Mouse (Mus musculus) neural tube, embryonic 14.5 days (tissue): ENCODE results near the gene Psmd5. TPM values are rescaled to one million over a fixed set of nuclear protein-coding genes. Genes with fewer than 3 reads are reported as not detected.
"Not testable (repeated sequence)": the region's sequence is repeated elsewhere in the genome, so short reads cannot be mapped to it uniquely, and the experiment has no call there.

Experiments
- ATAC-seq: fragments of 200-750 bp; cut with Nextera tagmentation; 2 replicates; pipeline ENCODE4 v1.8.0; 2017; ENCODE audit warnings: low read depth, mild to moderate bottlenecking, moderate TSS enrichment, moderate library complexity
- H3K27ac ChIP-seq: fragments of 300-500 bp; sonication (generic); 2 replicates; pipeline ENCODE4 v1.5.1; 2014; ENCODE audit warnings: low read depth, mild to moderate bottlenecking, control low read depth, low read length, moderate library complexity, mixed read lengths
- H3K27me3 ChIP-seq: fragments of 300-500 bp; sonication (generic); 2 replicates; pipeline ENCODE4 v1.6.1; 2014; ENCODE audit warnings: low read length; ENCODE audit not compliant: control insufficient read depth, insufficient read depth
- H3K36me3 ChIP-seq: fragments of 300-500 bp; sonication (generic); 2 replicates; pipeline ENCODE4 v1.6.1; 2014; ENCODE audit warnings: low read length, mixed read lengths; ENCODE audit not compliant: control insufficient read depth, insufficient read depth
- H3K4me1 ChIP-seq: fragments of 300-500 bp; sonication (generic); 2 replicates; pipeline ENCODE4 v1.6.1; 2014; ENCODE audit warnings: low read length; ENCODE audit not compliant: control insufficient read depth, insufficient read depth
- H3K4me2 ChIP-seq: fragments of 300-500 bp; sonication (generic); 2 replicates; pipeline ENCODE4 v1.6.1; 2014; ENCODE audit warnings: mild to moderate bottlenecking, low read depth, low read length, control low read depth
- H3K4me3 ChIP-seq: fragments of 300-500 bp; sonication (generic); 2 replicates; pipeline ENCODE4 v1.5.1; 2014; ENCODE audit warnings: low read depth, low read length, control low read depth, mixed read lengths
- H3K9ac ChIP-seq: fragments of 300-500 bp; sonication (generic); replicated peaks from 2 replicates; pipeline ENCODE4 v1.6.1; 2014; ENCODE audit warnings: low read depth, mild to moderate bottlenecking, control low read depth, low read length, mixed read lengths
- H3K9me3 ChIP-seq: fragments of 300-500 bp; sonication (generic); 2 replicates; pipeline ENCODE4 v1.6.1; 2016; ENCODE audit warnings: low read length; ENCODE audit not compliant: control insufficient read depth
- WGBS: fragments of 180-500 bp; shearing (Covaris S2); extraction: QIAGEN DNeasy Blood & Tissue Kit; methylation state at CpG from one replicate; pipeline ENCODE4 v1.1.7; 2014; 5-methylcytosine and 5-hydroxymethylcytosine counted together
- polyA plus RNA-seq: library from polyadenylated mRNA; unstranded; fragments of >200 nt; fragmentation: Nextera tagmentation; extraction: Ambion mirVana; gene quantifications from 2 replicates; pipeline ENCODE4 v1.2.1, GENCODE M21; 2014

Psmd5 gene
- polyA plus RNA-seq, 1 experiment from 2014 or later: 101 TPM

DNA sequence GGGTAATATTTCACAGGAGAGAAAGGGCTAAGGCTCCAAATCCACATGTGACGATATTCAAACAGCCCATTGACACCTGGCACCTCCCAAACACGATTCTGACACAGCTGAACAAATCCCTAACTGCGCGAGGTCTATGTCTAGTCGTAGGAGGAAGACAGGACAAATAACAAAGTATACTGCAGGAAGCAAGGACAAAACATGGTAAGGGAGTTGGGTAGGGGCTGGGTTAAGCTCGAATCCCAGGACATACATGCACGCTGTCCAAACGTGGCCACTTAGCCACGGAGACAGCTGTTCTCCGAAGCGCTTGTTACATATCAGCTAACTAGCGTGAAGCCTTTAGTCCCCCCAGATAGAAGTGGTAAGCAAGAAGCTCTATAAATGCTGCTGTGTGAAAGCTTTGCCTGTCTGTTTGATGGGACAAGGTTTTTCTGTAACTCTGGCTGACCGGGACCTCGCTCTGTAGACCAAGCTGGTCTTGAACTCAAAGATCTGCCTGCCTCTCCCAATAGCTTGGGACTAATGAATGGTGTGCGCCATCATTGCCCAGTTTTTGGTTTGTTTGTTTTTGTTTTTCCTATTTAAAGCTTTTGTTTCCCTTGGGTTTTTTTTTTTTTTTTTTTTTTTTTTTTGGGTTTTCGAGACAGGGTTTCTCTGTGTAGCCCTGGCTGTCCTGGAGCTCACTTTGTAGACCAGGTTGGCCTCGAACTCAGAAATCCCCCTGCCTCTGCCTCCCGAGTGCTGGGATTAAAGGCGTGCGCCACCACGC, 48.1 kb downstream of the Psmd5 start:
- peak overlapping the region; percentile 100 for H3K4me3 ChIP-seq
- 0 out of 2 replicates have a peak, but pooled peaks cover 2% of the 10 kb centered on the region for H3K9me3 ChIP-seq
- H3K36me3 ChIP-seq: no peaks in the 10 kb centered on the region; the same call in 1 of the 2 replicates
- peak overlapping the region; percentile 91 for H3K9ac ChIP-seq
- ATAC-seq: peak; percentile 21; the same call in 1 of the 2 replicates
- H3K4me1 ChIP-seq: peaks cover 9% of the 10 kb centered on the region
- peak overlapping the region; percentile 76 for H3K27ac ChIP-seq
- 39% methylated on average over 20 of the region's 21 CpGs for whole genome bisulfite sequencing
- H3K27me3 ChIP-seq: no peaks in the 10 kb centered on the region
- peak overlapping the region; percentile 86 for H3K4me2 ChIP-seq

- Histone ChIP-seq H3K9me3 (0 out of 2 replicates have a peak, but pooled peaks cover 2% of the 10 kb centered on the region), H3K27ac (peak within 1 kb of the TSS; percentile 76), H3K4me2 (peak within 1 kb of the TSS; percentile 86), H3K4me3 (peak within 1 kb of the TSS; percentile 100), H3K9ac (peak within 1 kb of the TSS; percentile 91), H3K4me1 (peaks cover 9% of the 10 kb centered on the region), H3K36me3 (no peaks in the 10 kb centered on the region; the same call in 1 of the 2 replicates), H3K27me3 (no peaks in the 10 kb centered on the region)
- WGBS: under 1% methylated on average over 51 of the region's 57 CpGs
- ATAC-seq: peak; percentile 98
These were observed 48.8 kb downstream of the Psmd5 start, which contains the start of gene Fbxw2 for GRCm38 (mm10) chr2:34825827-34826459. Fbxw2 (minus strand) TSS chr2:34826311.

DNA sequence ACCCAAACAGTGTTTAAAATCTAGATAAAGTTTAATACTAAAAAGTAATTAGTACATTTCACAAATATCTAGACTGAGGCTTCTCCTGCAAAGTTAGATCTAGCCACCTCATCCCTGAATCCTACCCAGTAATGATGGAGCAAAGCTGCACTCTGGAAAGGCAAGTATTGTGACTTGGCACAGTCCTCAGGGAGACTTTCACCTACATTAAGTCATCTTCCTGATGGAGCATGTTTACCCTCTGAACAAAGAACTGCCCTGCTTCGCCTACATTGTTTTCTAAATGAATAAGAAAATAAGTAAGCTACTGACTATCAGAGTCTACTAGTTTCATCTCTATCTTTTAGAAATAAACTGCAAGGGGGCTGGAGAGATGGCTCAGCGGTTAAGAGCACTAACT, 56.3 kb downstream of the Psmd5 start:
- Histone ChIP-seq H3K4me2 (no peak overlapping the region), H3K27ac (no peak overlapping the region), H3K4me1 (no peaks in the 10 kb centered on the region), H3K27me3 (no peaks in the 10 kb centered on the region), H3K4me3 (no peak overlapping the region), H3K9me3 (no peaks in the 10 kb centered on the region), H3K36me3 (peaks cover 9% of the 10 kb centered on the region), H3K9ac (no peak overlapping the region)
- 87% methylated on average over 2 of the region's 2 CpGs for WGBS
- no peak for ATAC-seq

GRCm38 (mm10) chr2:34815893-34816292, 58.9 kb downstream of the Psmd5 start:
- not testable (repeated sequence) for H3K4me3 ChIP-seq, H3K9me3 ChIP-seq, H3K4me1 ChIP-seq, ATAC-seq, H3K4me2 ChIP-seq, H3K27ac ChIP-seq, H3K27me3 ChIP-seq, H3K9ac ChIP-seq
- H3K36me3 ChIP-seq: peaks cover 20% of the 10 kb centered on the region
- 97% methylated on average over 2 of the region's 2 CpGs for WGBS

- no peaks in the 10 kb centered on the region for H3K4me1 ChIP-seq
- no peak overlapping the region for H3K4me2 ChIP-seq
- peaks cover 23% of the 10 kb centered on the region for H3K36me3 ChIP-seq
- no peak for ATAC-seq
- no peak overlapping the region for H3K27ac ChIP-seq
- H3K4me3 ChIP-seq: no peak overlapping the region
- no peaks in the 10 kb centered on the region for H3K27me3 ChIP-seq
- H3K9ac ChIP-seq: no peak overlapping the region
- no peaks in the 10 kb centered on the region for H3K9me3 ChIP-seq
- WGBS: 87% methylated on average over 7 of the region's 7 CpGs
These were observed 62.1 kb downstream of the Psmd5 start for GRCm38 (mm10) chr2:34812706-34813105.

- no peak overlapping the region for H3K9ac ChIP-seq
- H3K9me3 ChIP-seq: no peaks in the 10 kb centered on the region
- ATAC-seq: no peak
- no peak overlapping the region for H3K27ac ChIP-seq
- WGBS: 94% methylated on average over 3 of the region's 3 CpGs
- H3K4me3 ChIP-seq: no peak overlapping the region
- no peaks in the 10 kb centered on the region for H3K4me1 ChIP-seq
- H3K4me2 ChIP-seq: no peak overlapping the region
- H3K36me3 ChIP-seq: peaks cover 19% of the 10 kb centered on the region
- H3K27me3 ChIP-seq: no peaks in the 10 kb centered on the region
These were observed 64.0 kb downstream of the Psmd5 start for GRCm38 (mm10) chr2:34810775-34811174.

- no peak overlapping the region for H3K4me2 ChIP-seq
- H3K27ac ChIP-seq: no peak overlapping the region
- no peak overlapping the region for H3K4me3 ChIP-seq
- H3K4me1 ChIP-seq: 0 out of 2 replicates have a peak, but pooled peaks cover 3% of the 10 kb centered on the region
- WGBS: 95% methylated on average over 1 of the region's 1 CpGs
- ATAC-seq: no peak
- H3K36me3 ChIP-seq: peaks cover 27% of the 10 kb centered on the region
- no peak overlapping the region for H3K9ac ChIP-seq
- H3K9me3 ChIP-seq: no peaks in the 10 kb centered on the region
- no peaks in the 10 kb centered on the region for H3K27me3 ChIP-seq
These were observed 65.2 kb downstream of the Psmd5 start for GRCm38 (mm10) chr2:34809568-34809967.

GRCm38 (mm10) chr2:34808057-34808456, 66.7 kb downstream of the Psmd5 start:
- Histone ChIP-seq H3K36me3 (peaks cover 21% of the 10 kb centered on the region), H3K4me3 (no peak overlapping the region), H3K9ac (no peak overlapping the region), H3K4me2 (no peak overlapping the region), H3K27me3 (no peaks in the 10 kb centered on the region), H3K4me1 (peaks cover 12% of the 10 kb centered on the region), H3K27ac (no peak overlapping the region), H3K9me3 (no peaks in the 10 kb centered on the region)
- 81% methylated on average over 2 of the region's 2 CpGs for WGBS
- ATAC-seq: no peak

- Histone ChIP-seq H3K36me3 (peaks cover 9% of the 10 kb centered on the region), H3K4me2 (no peak overlapping the region), H3K4me3 (no peak overlapping the region), H3K9me3 (no peaks in the 10 kb centered on the region), H3K27ac (no peak overlapping the region), H3K4me1 (peaks cover 12% of the 10 kb centered on the region), H3K9ac (no peak overlapping the region), H3K27me3 (no peaks in the 10 kb centered on the region)
- no peak for ATAC-seq
- 89% methylated on average over 10 of the region's 10 CpGs for WGBS
These were observed 69.3 kb downstream of the Psmd5 start for GRCm38 (mm10) chr2:34805364-34805950.
